Mouse (Mus musculus) adrenal gland, adult 18-20 months (tissue): ENCODE measurements around the gene 2200002J24Rik. TPM values are rescaled to one million over a fixed set of nuclear protein-coding genes. Genes with fewer than 3 reads are reported as not detected.
A peak's percentile ranks its signal among the peaks of the same experiment; 100 is the strongest.

Source experiments
- DNase-seq, 2 experiments: peaks; one replicate each; pipeline ENCODE4 v3.0.0; 2021 to 2022; ENCODE audit warnings: low spot score in 2 of 2
- long read RNA-seq, 2 experiments: library from polyadenylated mRNA; stranded (forward); transcript quantifications; one replicate each; pipeline ENCODE4 v2.0.0; 2021
- total RNA-seq, 2 experiments: library from RNA; stranded (reverse); gene quantifications; 1 replicate in 1 of 2; 2 replicates in 1 of 2; pipeline ENCODE4 v1.2.3; 2021

2200002J24Rik gene
- 1 to 10 TPM; 2.7 to 6.4 TPM for total RNA-seq
- long read RNA-seq, experiment 1: 0 reads
- long read RNA-seq, experiment 2, partial matches to known transcripts: 0 of 1 reads
- long read RNA-seq, experiment 2, other reads (novel, unspliced or antisense): 1 of 1 reads

DNA sequence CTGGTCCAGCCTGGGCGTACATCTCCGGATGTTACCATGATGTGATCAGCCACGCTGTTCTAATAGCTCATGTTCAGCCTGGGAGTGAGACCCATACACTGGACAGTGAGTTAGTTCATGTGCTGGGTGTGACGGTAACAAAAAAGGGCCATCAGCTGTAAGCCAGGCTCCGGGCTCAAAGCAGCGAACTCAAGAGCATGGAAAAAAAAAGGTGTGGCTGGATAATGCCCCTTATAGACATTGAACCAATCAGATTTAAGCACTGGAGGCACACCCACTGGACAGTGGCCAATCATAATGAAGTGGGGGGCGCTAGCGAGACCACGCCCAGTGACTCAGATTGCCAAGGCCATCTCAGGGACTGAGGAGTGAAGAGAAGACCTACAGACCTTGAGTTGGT is at the start of gene 2200002J24Rik:
TSS of gene 2200002J24Rik (plus strand) at position 338 of the 400 bp plus-strand sequence.
- DNase-seq: peak; percentile 46 to 62

DNA sequence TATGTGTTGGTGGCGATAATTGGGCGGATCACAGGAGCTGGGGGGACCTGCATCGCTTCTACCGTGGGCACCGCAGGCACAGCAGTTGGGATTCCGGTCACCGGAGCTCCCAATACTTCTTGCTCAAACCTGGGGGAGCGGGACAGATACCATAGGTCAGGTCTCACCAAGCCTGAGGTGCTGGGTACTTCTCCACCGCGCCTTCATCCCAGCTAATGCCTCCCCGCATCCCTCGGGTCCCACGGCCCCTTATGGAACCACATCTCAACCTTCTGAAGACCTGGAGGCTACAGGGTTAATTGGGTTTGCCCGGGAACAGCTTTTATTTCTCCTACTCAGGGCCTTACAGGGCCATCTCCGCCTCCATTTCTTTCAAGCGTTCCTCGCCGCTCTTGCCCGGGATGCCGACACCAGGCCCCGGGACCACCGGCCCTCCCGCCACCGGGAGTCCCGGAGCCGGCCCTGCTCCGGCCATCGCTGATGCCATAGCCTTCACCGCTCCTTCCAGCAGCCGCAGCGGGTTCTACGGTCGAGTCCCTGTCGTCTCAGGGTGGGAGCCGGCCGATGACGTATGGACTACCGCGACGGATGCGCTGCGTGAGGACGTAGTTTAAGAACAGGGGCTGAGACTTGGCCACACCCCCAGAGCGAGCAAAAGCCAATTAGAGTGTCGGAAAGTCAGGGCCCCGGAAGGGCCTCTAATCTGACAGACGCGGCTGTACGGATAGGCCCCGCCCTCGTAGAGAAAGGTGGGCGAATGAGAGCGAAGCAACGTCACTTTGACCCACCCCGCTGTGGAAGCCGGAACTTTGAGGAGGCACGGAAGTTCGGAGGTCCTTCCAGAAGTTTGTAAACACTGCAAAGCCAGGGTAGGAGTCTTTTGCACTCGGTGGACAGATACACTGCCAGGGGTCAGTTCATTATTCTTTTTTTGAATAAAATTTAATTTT is 48.9 kb upstream of the 2200002J24Rik start, which contains the start of gene Rbm42:
TSS of gene Rbm42 (minus strand) at position 727 of the 950 bp plus-strand sequence.
- DNase-seq: peak; percentile 92 to 94

DNA sequence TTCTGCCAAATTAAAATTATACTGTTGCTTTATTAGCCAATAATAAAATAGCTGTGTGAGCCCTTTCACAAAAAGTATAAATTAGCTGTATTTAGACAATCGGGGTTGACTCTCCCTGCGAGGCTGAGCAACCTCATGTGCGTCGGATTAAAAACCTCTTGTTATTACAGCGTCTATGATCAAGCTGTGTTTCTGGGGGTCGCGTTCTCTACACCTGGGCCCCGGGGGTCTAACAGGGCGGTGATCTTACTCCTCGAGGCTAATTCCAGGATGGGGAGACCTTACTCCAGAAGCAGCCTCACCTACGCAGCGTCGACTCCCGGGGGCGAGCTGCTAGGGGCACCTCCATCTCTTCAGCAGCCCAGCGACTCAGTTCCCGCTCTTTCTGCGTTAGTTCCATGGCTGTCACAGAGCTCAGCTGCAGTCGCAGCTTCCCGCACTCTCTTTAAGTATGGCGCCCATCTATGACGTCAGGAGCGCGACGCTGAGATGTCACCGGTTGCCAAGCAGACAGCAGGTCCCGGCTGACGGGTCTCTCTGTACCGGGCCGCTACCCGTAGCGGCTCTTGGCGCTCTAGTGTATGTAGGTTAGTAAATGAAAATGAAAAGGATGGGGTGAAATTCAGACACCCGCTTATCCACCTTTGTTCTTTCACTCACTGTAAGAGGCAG is 34.1 kb upstream of the 2200002J24Rik start, which contains the start of gene Haus5:
TSS of gene Haus5 (minus strand) at position 466 of the 672 bp plus-strand sequence.
- DNase-seq: peak; percentile 88 to 90

DNA sequence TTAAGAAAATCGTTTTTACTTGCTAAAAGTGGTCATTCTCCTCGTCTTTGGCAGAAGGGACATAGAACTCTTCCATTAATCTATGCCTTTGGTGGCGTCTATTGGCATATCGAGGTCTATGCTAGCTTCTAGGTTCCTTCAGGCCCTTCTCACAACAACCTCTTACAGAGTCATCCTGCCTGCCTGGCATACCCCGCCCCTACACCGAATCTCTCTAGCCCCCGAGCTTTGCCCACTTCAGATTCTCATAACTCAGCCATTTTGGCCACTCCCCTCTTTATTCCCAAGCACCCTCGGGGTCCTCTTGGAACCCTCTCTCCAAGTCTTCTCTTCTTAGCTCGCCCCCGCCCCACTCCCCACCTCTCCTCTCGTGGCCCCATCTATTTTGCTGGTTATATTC is 33.4 kb upstream of the 2200002J24Rik start:
- no peak for DNase-seq

DNA sequence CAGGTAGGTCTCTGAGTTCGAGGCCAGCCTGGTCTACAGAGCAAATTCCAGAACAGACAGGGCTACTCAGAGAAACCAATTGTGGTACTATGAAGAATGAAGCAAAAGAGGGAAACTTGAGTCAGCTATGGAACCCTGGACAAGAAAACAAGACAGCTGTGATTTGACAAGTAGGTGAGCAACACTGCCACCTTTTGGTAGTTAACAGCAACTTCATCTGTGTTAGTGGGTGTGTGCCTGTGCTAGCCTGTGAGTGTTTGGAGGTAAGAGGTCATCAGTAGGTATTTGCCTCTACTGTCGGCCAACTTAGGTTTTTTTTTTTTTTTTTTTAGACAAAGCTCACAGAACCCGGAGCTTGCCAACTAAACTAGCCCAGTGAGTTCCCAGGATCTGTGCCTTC is 29.5 kb upstream of the 2200002J24Rik start:
- DNase-seq: no peak

DNA sequence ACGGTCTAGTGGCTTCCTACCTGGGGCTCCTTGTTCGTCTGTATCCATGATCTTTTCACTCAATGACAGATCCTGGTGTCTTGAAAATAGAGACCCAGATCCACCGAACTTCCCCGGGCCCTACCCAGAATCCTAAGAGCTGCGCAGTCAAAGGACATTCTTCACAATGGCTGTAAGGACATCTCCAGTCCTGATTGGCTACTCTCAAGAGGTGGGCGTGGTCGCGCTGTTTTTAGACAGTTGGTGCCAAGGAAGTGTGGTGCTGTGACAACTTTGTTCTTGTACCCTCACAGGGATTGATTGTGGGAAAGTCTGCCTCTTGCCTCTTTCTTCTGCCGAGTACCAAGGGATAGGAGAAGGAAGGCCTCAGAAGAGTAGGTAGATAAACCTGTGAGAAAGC is 27.2 kb upstream of the 2200002J24Rik start, which contains the start of gene Pmis2:
TSS of gene Pmis2 (minus strand) at position 126 of the 400 bp plus-strand sequence.
- no peak for DNase-seq

DNA sequence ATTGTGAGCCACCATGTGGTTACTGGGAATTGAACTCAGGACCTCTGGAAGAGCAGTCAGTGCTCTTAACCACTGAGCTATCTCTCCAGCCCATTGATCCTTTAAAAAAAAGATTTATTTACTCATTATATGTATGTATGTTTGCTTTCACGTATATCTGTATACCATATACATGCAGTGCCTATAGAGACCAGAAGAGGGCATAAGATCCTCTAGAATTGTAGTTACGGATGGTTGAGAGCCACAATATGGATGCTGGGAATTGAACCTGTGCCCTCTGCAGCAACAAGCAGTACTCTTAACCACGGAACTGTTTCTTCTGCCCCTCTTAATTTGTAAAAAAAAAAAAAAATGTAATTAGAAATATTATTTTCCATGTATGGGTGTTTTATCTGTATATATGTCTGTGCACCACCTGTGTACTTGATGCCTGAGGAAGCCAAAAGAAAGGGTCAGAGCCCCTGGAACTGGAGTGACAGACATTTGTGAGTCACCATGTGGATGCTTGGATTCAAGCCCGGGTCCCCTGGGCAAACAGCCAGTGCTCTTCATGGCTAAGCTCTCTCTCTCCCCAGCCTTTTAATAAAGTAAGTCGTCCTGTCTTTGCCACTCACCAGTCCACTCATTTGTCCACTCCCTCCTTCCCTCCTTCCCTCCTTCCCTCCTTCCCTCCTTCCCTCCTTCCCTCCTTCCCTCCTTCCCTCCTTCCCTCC is 20.3 kb upstream of the 2200002J24Rik start:
- peak; percentile 58 to 66 for DNase-seq

DNA sequence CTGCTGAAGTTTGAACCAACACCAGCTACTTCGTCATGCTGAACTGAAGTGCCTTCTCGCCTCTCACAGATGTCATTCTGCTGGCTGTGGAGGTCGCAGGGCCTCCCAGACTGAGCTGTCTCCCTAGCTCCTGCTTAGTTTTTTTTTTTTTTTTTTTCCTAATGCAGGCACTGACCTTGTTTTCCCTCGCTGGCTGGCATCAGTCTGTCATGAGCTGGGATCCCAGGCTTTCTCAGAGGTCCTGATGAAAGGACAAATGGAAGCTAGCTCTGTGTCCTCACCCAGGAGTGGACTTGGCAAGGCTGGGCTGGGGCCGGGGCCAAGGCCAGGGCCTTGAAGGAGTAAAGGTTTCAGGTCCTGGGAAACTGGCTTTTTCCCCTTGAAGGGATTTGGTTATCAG is 16.8 kb upstream of the 2200002J24Rik start:
- peak in 1 of 2 experiments; percentile 10 for DNase-seq

DNA sequence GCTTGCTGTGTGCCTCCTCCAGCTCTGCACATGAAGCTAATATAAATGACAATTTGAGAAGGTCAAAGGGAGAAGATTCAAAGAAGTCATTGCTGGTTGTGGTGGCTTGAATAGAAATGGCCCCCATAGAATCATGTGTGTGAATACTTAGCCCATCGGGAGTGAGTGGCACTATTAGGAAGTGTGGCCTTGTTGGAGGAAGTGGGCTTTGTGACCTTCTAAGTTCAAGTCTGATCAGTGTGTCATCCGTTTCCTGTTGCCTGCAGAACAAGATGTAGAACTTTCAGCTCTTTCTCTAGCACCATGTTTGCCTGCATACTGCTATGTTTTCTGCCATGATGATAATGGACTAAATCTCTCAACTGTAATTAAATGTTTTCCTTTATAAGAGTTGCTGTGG is 15.3 kb upstream of the 2200002J24Rik start:
- no peak for DNase-seq

DNA sequence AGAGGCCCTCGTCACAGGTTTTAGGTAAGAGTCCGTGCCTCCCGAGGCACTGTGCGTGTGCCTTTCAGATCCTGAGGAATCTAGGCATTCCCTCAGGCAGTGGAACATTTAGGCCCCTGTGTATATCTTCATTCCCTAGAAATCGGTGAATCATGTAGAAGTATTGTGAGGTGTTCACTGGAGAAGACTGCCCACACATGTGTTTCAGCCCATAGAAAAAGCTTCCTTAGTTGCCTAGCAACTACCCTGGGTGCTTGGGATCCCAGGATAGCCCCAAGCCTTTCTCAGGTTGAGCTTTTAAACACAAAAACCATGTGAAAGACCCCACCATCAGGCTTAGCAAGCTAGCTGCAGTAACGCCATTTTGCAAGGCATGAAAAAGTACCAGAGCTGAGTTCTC is 10.4 kb upstream of the 2200002J24Rik start:
- DNase-seq: no peak

DNA sequence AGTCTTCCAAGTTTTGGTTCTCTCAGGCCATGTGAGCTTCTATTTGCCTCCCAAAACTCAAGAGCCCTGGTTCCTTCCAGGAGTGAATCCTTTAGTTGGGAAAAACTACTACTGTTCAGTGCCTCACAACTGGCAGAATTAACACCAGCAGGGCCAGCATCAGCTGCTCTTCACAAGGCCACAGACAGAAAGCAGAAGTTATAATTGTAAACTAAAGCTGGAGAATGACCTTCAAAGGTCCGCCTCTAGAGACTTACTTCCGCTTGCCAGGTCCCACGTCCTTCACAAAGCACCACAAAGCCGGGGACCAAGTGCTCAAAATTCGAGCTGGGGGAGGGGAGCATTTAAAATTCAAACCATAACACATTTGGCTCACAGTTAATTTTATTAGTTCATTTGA is 625 bp upstream of the 2200002J24Rik start:
- DNase-seq: no peak

DNA sequence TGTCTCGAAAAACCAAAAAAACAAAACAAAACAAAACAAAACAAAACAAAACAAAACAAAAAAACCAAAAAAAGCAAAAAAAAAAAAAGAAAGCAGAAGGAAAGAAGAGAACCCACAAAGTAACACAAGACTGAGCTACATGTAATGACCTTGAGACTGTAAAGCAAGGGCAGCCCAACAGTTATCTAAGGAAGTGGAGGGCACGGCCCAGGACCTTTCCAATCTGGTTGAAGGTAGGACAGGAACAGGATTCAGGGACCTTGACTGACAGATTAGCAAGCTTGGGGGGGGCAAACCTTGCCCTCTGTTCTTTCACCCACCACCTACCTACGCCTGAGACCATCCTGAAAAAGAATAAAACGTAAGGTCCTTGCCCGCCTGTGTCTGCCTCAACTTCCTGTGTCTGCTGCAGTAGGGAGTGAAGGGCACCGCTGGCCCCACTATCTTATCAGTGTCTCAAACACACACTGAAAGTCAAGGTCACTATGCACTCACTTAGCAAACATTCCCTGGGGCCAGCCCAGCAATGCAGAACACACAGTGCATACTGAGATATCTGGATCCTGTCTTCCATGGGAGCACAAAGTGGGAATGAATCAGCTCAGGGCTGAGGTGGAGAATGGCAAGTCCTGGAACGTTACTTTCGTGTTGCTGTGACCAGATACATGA is 7.6 kb downstream of the 2200002J24Rik start:
- peak; percentile 26 to 42 for DNase-seq

DNA sequence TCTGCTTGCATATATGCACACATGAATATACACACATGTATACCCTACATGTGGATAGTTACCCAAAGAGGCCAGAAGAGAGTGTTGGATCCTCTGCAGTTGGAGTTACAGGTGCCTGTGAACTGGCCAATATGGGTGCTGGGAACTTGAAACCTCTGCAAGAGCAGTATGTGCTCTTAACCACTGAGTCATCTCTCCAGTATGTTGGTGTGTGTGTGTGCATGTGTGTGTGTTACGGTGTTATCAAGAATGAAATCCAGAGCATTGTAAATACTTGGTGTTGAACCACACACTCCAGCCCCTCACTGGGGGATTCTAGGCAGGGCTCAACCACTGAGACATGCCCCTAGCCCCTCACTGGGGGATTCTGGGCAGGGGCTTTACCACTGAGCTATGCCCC is 8.7 kb downstream of the 2200002J24Rik start:
- DNase-seq: no peak

DNA sequence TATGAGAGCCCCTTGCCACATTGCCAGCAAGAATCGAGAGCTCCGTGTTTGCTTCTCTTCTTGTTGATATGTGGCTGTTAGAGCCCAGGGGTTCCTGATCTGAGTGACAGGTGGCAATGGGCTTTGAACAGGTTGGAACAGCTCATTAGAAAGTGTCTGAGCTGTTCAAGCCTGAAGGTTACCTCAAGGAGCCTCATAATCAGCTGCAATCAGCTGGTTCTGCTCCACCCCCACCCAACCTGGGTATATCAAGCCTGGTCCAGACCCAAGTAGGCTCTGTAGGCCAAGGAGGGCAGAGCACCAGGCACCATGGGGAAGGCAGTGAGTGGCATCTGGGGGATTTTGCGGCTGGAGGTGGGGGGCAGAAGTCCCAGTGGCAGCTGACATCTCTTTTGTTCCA is 13.2 kb downstream of the 2200002J24Rik start, which contains the start of gene Atp4a:
TSS of gene Atp4a (plus strand) at position 268 of the 400 bp plus-strand sequence.
- DNase-seq: no peak

DNA sequence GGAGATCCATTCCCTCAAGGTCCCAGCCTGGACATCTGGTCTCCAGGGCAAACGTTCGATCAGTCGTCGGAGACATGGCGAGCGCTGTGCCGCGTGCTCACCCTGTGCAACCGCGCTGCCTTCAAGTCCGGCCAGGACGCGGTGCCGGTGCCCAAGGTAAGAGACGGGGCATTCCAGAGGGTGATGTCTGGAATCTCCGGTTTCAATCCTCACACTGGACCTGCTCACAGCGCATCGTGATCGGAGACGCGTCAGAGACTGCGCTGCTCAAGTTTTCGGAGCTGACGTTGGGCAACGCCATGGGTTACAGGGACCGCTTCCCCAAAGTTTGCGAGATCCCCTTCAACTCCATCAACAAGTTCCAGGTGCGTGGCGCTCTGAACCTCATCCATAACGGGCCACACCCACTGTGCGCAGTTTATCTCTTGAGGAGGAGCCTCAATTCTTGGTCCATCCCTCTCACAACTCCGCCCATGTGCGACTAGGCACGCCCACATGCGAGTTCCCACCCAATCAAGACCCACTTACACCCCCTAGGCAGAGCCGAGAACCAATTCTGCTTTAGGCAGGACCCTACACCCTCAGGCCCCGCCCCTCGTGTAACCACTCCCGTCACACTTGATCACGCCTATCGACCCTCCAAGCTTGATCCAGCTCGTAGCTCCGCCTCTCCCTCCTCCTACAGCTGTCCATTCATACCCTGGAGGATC is 18.4 kb downstream of the 2200002J24Rik start:
- DNase-seq: peak; percentile 66 to 76

DNA sequence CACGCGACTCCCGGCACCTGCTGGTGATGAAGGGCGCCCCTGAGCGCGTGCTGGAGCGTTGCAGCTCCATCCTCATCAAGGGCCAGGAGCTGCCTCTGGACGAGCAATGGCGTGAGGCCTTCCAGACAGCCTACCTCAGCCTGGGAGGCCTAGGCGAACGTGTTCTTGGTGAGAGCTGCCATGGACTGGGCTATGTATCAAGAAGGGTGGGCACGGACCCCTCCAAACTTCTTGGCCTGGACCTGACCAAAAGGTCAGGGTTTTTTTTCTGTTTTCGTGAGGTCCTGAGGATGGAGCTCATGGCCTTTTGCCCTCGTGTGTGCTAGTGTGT is 19.0 kb downstream of the 2200002J24Rik start:
- no peak for DNase-seq

DNA sequence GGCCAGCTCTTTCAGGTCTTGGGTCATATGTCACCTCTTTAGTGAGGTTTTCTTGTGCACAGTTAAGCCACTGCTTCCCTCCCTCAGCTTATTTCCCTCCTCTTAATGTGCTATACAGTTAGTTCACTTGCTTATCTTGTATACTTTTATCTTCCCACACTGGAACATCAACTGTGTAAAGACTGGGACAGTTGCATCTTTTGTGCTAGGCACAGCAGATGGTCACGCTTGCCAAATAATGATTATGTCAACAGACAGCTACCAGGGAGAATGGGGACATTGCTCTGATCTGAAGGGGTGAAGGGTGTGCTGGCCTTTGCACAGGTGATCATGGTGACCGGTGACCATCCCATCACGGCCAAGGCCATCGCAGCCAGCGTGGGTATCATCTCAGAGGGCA is 20.9 kb downstream of the 2200002J24Rik start:
- DNase-seq: no peak

DNA sequence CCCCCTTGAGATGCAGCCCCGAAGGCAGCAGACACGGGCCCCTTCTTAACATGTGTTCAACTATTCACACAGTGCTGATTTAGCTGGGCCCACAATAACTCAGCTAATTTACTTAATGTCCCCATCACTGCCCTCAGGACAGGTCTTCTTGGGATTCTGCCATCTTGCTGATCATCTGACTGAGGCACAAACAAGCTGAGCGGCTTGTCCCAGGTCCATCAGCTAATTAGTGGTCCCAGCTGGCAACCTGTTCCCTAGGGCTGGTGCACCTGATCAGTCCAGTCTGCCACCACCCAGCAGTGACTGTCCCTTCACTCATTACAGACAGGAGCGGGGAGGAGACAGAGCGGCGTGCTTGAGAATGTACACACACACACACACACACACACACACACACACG is 22.6 kb downstream of the 2200002J24Rik start:
- no peak for DNase-seq

DNA sequence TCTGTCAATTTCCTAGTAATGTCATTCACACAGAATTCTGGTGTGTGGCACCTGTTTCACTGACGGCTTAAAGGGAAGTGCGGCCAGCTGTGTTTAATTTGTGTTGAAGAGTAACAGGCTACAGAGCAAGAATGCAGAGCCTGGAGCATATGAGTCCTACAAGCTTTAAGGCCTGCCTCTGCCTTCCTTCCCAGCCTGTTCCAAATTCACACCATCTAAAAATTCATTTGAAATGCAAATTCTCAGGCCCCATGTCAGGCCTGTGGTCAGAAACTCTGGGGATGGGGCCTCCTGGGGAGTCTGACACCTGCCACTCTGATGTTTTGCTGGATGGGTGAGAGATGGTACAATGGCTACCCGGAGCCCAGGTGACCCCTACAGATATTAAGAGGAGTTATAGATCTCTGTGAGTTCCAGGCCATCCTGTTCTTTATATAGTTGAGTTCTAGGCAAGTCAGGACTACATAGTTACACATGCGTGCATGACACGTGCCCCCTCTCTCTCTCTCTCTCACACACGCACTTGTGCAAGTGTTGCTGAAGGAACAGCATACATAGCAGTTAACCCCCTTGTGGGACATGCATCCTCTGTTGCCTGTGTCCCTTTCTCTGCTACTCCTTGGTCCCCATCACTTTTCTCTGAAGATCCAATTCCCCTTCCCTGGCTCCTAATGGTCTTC is 24.7 kb downstream of the 2200002J24Rik start:
- DNase-seq: no peak
